Mouse (Mus musculus): ENCODE data around the gene Sctr.
A peak's percentile ranks its signal among the peaks of the same experiment; 100 is the strongest.

Sctr gene

DNA sequence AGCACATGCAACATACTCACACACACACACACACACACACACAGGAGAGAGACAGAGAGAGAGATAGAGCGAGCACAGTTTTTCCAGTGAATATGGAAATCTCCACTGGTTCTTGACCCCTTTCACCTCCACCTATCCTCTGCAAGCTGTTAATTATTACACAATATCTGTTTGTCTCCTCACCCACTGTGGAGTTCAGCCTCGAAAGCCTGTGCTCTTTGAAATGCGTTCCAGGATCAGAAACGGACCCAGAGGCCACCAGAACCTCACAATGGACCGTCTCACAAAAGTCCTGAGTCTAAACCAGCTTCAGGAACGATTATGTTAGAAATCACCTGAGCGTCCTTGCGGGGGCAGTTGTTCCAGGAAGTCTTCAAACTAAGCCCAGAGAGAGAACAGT, 59.5 kb downstream of the Sctr start:
- DNase-seq (ENCODE audit: inconsistent age in 2 of 2, low spot score in 1 of 2), result no peak

DNA sequence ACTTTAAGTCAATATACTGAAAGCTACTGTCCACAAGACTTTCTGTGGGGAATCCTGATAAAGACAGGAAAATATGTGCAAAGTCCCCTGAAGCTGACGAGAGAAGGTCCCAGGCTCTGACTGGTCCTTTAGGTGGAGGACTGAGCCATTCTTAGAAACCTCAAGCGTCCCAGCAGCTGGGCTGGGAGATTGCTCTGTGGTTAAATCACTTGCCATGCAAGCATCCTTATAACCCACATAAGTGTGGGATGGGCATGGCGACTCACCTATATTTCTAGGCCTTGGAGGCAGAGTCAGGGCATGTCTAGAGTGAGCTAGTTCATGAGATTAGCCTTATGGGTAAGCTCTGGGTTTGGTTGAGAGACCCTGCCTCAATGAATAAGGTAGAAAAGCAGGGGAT, 59.9 kb downstream of the Sctr start:
- no peak for DNase-seq (ENCODE audit: inconsistent age in 2 of 2, low spot score in 1 of 2)

DNA sequence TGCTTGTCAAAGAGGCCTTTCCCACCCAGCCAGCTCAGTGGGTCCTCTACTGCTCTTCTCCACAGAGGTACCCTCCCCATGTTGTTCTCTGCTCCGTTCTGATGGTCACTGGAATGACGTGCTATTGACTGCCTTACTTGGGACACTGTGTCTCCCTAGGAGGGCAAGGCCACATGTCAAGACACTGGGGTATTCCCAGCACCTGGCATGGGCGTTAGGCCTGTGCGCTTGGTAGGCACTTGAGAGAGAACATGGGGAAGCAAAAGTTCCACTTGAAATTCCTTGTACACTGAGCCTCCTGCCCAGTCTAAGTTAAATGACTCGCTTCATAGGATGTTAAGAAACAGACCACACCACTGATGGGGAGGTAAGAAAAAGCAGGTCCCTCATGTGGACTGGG, 62.4 kb downstream of the Sctr start:
- DNase-seq (ENCODE audit: inconsistent age in 2 of 2, low spot score in 1 of 2), result no peak

- no peak for DNase-seq (ENCODE audit: inconsistent age in 2 of 2, low spot score in 1 of 2)
Measured at GRCm38 (mm10) chr1:120070168-120070567, 63.5 kb downstream of the Sctr start.

- DNase-seq (ENCODE audit: inconsistent age in 2 of 2, low spot score in 1 of 2), result no peak
Measured at GRCm38 (mm10) chr1:120071133-120071532, 64.4 kb downstream of the Sctr start.

DNA sequence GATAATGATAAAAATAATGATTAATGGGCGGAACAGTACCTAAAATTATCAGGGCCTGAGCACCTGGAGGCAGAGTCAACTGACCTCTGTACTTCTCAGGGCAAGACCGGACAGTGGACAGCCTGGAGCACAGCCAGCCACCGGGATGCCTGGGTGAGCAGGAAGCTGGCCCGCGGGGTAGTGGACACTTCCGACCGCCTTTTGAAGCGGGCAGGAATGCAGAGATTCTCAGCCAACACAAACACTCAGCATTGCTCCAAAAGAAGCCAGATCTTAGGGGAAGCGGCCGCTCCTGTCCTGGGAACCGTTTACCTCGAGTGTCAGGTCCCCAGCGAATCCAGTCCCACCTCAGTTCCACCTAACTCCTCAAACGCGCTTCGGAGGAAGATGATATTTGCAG, 66.2 kb downstream of the Sctr start:
- peak; percentile 69 to 85 for DNase-seq (ENCODE audit: inconsistent age in 2 of 2, low spot score in 1 of 2)

- DNase-seq (ENCODE audit: inconsistent age in 2 of 2, low spot score in 1 of 2), result peak; percentile 91 to 94
Measured at GRCm38 (mm10) chr1:120073519-120074306, 67.0 kb downstream of the Sctr start, which contains the start of gene Tmem37. Gene Tmem37, minus strand, starts transcription at chr1:120074074.

GRCm38 (mm10) chr1:120074307-120074702, 67.6 kb downstream of the Sctr start:
- no peak for DNase-seq (ENCODE audit: inconsistent age in 2 of 2, low spot score in 1 of 2)

GRCm38 (mm10) chr1:120074931-120075330, 68.2 kb downstream of the Sctr start:
- peak in 1 of 2 experiments; percentile 51 for DNase-seq (ENCODE audit: inconsistent age in 2 of 2, low spot score in 1 of 2)

- DNase-seq (ENCODE audit: inconsistent age in 2 of 2, low spot score in 1 of 2), result peak in 1 of 2 experiments; percentile 45
Measured at GRCm38 (mm10) chr1:120075507-120075906, 68.8 kb downstream of the Sctr start.

GRCm38 (mm10) chr1:120077746-120078410, 71.2 kb downstream of the Sctr start:
- DNase-seq (ENCODE audit: inconsistent age in 2 of 2, low spot score in 1 of 2), result no peak

- DNase-seq (ENCODE audit: inconsistent age in 2 of 2, low spot score in 1 of 2), result peak; percentile 45 to 75
Measured at GRCm38 (mm10) chr1:120080632-120081031, 73.9 kb downstream of the Sctr start.

- DNase-seq (ENCODE audit: inconsistent age in 2 of 2, low spot score in 1 of 2), result no peak
Measured at GRCm38 (mm10) chr1:120082957-120083585, 76.4 kb downstream of the Sctr start.

- DNase-seq (ENCODE audit: inconsistent age in 2 of 2, low spot score in 1 of 2), result no peak
Measured at GRCm38 (mm10) chr1:120083921-120084517, 77.3 kb downstream of the Sctr start.

DNA sequence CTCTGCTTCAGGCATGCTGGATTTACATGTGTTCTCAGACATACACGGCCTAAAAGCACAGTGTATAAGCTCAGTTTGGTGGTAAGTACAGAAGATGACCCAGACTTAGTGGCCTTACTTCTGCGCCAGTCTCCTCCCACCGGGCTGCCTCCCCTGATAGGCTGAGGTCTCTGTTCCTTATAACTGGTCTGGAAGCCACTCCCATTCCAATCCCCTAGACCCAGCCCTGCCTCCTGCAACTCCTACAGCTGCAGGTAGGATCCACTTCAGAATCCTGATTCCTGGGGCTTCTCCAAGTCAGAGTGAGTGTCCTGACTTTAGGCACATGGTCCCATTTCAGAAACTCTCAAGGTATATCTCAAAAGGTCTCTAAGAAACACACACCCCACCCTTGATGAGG, 79.0 kb downstream of the Sctr start:
- DNase-seq (ENCODE audit: inconsistent age in 2 of 2, low spot score in 1 of 2), result no peak

GRCm38 (mm10) chr1:120086644-120087043, 80.0 kb downstream of the Sctr start:
- DNase-seq (ENCODE audit: inconsistent age in 2 of 2, low spot score in 1 of 2), result no peak

DNA sequence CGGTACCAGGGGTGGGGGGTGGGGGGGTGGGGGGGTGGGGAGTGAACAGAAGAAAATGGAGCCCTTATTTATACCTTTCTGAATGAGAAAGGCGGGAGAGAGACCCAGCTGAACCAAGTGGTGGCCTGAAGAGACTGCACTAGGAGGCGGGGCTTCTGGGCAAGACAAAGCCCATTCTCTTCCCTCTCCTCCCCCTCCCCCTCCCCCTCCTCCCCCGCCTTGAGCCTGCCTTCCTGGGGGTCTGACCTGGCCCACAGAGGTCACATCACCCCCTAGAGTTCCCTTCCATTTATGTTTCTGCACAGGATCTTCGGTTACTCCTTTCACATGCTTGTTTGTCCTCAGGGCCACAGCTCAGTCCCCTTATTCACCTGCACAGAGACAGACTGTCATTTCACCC, 82.5 kb downstream of the Sctr start:
- no peak for DNase-seq (ENCODE audit: inconsistent age in 2 of 2, low spot score in 1 of 2)

DNA sequence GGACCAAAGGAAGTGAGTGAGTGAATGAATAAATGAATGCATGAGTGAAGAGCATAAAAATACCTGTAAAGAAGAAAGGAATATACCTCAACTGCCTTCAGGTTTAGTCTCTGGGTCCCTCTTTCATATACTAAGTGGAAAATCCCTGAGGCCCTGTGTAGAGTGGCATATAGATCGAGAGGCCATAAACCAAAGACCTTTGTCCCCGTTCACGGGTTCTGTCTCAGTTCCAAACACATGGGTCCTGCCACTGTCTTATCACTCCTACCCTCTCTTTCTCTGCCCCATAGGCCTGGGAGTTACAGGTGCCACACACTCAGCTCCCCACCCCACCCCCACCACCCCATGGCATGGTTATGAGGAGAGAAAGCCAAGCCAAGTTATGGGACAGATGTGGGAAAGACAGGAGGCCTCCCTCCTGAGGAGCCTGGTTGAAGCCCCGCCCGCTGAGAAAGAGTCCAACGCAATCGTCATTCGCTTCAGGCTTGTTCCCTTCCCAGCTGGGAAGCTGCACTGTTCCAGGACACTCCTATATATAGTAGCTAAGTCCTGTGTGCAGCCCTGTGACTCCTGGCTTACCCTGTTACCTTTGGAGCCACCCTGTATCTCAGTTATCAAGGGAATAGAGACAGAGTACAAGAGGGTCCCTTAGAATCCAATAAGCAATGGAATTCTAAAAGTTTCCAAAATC, 84.3 kb downstream of the Sctr start:
- DNase-seq (ENCODE audit: inconsistent age in 2 of 2, low spot score in 1 of 2), result no peak

GRCm38 (mm10) chr1:120093482-120094134, 86.9 kb downstream of the Sctr start:
- peak; percentile 88 to 96 for DNase-seq (ENCODE audit: inconsistent age in 2 of 2, low spot score in 1 of 2)

DNA sequence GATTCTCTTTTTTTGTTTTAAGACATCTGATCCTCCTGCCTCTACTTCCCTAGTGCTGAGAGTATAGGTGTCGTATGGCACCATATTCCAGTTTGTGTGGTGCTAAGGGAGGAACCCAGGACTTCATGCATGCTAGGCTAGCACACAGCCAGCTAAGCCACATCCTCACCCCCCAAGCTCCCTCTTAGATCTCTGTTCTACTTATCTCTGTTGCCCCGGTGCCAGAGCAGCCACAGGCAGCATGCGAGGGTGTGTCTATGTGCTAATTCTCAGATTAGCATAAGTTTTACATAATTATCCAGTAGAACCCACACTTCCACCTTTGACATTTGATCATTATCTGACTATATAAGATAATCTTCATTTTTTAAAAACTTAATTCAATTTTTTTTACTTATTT, 88.2 kb downstream of the Sctr start:
- no peak for DNase-seq (ENCODE audit: inconsistent age in 2 of 2, low spot score in 1 of 2)

Data from adrenal gland, adult (tissue).